Mouse (Mus musculus) CH12.LX (cell line): ENCODE data around the gene Mtf1.

ENCODE experiments used
- CHD1 ChIP-seq: IDR thresholded peaks from 2 replicates; pipeline ENCODE4 v1.6.1; 2012; ENCODE audit warnings: low read depth, low read length, improper control_type of control experiment, inconsistent platforms
- CTCF ChIP-seq, 2 experiments: IDR thresholded peaks in 1 of 2; conservative IDR thresholded peaks in 1 of 2; 2 replicates each; pipeline ENCODE4 v1.5.1; 2011 to 2012; ENCODE audit warnings: low read depth in 2 of 2, low read length in 2 of 2, improper control_type of control experiment in 1 of 2, inconsistent platforms in 1 of 2, mild to moderate bottlenecking in 1 of 2, moderate library complexity in 1 of 2
- IRF4 ChIP-seq: IDR thresholded peaks from 2 replicates; pipeline ENCODE4 v1.6.1; 2014; ENCODE audit warnings: low read depth, mild to moderate bottlenecking, inconsistent platforms, low read length, improper control_type of control experiment
- JUND ChIP-seq: conservative IDR thresholded peaks from 2 replicates; pipeline ENCODE4 v1.6.1; 2011; ENCODE audit warnings: low read depth, low read length, improper control_type of control experiment
- KAT2A ChIP-seq: IDR thresholded peaks from 2 replicates; pipeline ENCODE4 v1.6.1; 2012; ENCODE audit warnings: low read length, improper control_type of control experiment, inconsistent platforms; ENCODE audit not compliant: insufficient replicate concordance
- MXI1 ChIP-seq: IDR thresholded peaks from 2 replicates; pipeline ENCODE4 v1.6.1; 2011; ENCODE audit warnings: mild to moderate bottlenecking, low read depth, low read length, improper control_type of control experiment
- POLR2A ChIP-seq: IDR thresholded peaks from 2 replicates; pipeline ENCODE4 v1.6.1; 2011; ENCODE audit warnings: low read depth, mild to moderate bottlenecking, improper control_type of control experiment, low read length
- TCF12 ChIP-seq: IDR thresholded peaks from 2 replicates; pipeline ENCODE4 v1.6.1; 2014; ENCODE audit warnings: low read depth, mild to moderate bottlenecking, inconsistent platforms, low read length, improper control_type of control experiment

DNA sequence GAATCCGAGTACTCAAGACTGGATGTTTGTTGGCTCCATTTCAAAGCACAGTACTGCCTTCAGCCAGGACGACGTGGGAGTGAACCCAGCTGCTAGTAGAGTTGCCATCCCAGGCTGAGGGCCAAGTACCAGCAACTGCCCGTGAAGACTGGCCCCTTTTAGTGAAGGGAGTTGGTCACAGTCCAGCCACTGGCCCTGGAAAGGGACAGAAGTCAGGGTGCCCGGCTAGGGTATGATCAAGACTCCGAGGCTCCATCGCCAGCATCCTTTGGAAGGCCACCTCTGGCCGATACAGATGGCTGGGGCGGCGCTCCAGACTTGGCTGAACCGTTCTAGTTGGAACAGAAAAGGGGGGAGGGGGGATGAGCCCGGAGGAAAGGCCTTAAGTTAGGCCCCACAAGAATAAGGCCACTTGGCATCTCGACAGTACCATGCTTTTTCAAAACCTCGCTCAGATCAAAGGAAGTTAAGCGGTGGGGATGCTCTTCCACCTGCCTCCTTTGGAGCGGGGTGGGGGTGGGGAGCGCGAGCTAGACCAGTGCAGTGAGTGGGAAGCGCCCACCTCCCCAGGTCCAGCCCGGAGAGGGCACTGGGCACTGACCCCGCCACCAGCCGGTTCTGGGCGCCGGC, 47.8 kb downstream of the Mtf1 start:
- TF ChIP-seq JUND (no peak), KAT2A (no peak), CTCF (conservative IDR thresholded peaks at IDR 0.05 in 1 of 2, IDR thresholded peaks at IDR 0.05 in 1 of 2; ENCODE audit: low read depth in 2 of 2, low read length in 2 of 2) (no peak), IRF4 (no peak), TCF12 (no peak), CHD1 (no peak), POLR2A (no peak), MXI1 (no peak)
